Mouse (Mus musculus): ENCODE data around the gene Runx1.
A peak's percentile ranks its signal among the peaks of the same experiment; 100 is the strongest.

Runx1 gene

GRCm38 (mm10) chr16:92826683-92827082 is 734 bp upstream of the Runx1 start:
- no peak for DNase-seq (ENCODE audit: low spot score)

- DNase-seq (ENCODE audit: low spot score) = no peak
Observed at GRCm38 (mm10) chr16:92825204-92825843, 625 bp downstream of the Runx1 start.

- no peak for DNase-seq (ENCODE audit: low spot score)
Observed at GRCm38 (mm10) chr16:92824723-92825203, 1.2 kb downstream of the Runx1 start.

GRCm38 (mm10) chr16:92824003-92824722 is 1.8 kb downstream of the Runx1 start:
- no peak for DNase-seq (ENCODE audit: low spot score)

- DNase-seq (ENCODE audit: low spot score) = no peak
Observed at GRCm38 (mm10) chr16:92823381-92823862, 2.5 kb downstream of the Runx1 start.

GRCm38 (mm10) chr16:92822676-92823075 is 3.3 kb downstream of the Runx1 start:
- DNase-seq (ENCODE audit: low spot score) = no peak

- DNase-seq (ENCODE audit: low spot score) = no peak
Observed at GRCm38 (mm10) chr16:92821938-92822629, 3.9 kb downstream of the Runx1 start.

GRCm38 (mm10) chr16:92821596-92821937 is 4.4 kb downstream of the Runx1 start:
- no peak for DNase-seq (ENCODE audit: low spot score)

- DNase-seq (ENCODE audit: low spot score) = no peak
Observed at GRCm38 (mm10) chr16:92820451-92820850, 5.5 kb downstream of the Runx1 start.

GRCm38 (mm10) chr16:92818480-92819269 is 7.3 kb downstream of the Runx1 start:
- no peak for DNase-seq (ENCODE audit: low spot score)

- no peak for DNase-seq (ENCODE audit: low spot score)
Observed at GRCm38 (mm10) chr16:92816092-92816491, 9.9 kb downstream of the Runx1 start.

GRCm38 (mm10) chr16:92815195-92815527 is 10.8 kb downstream of the Runx1 start:
- no peak for DNase-seq (ENCODE audit: low spot score)

GRCm38 (mm10) chr16:92814366-92815194 is 11.4 kb downstream of the Runx1 start:
- DNase-seq (ENCODE audit: low spot score) = no peak

- no peak for DNase-seq (ENCODE audit: low spot score)
Observed at GRCm38 (mm10) chr16:92812405-92812804, 13.5 kb downstream of the Runx1 start.

GRCm38 (mm10) chr16:92810568-92811240 is 15.2 kb downstream of the Runx1 start:
- no peak for DNase-seq (ENCODE audit: low spot score)

- no peak for DNase-seq (ENCODE audit: low spot score)
Observed at GRCm38 (mm10) chr16:92807772-92808171, 18.2 kb downstream of the Runx1 start.

GRCm38 (mm10) chr16:92803076-92803580 is 22.8 kb downstream of the Runx1 start:
- no peak for DNase-seq (ENCODE audit: low spot score)

GRCm38 (mm10) chr16:92801567-92801966 is 24.4 kb downstream of the Runx1 start:
- peak; percentile 27 for DNase-seq (ENCODE audit: low spot score)

- peak; percentile 27 for DNase-seq (ENCODE audit: low spot score)
Observed at GRCm38 (mm10) chr16:92800845-92801244, 25.1 kb downstream of the Runx1 start.

GRCm38 (mm10) chr16:92799940-92800339 is 26.0 kb downstream of the Runx1 start:
- DNase-seq (ENCODE audit: low spot score) = no peak
